Mouse (Mus musculus) neural tube, embryonic 10.5 days (tissue): Measurements from ENCODE around the gene Taok1.
A peak's percentile ranks its signal among the peaks of the same experiment; 100 is the strongest.

Experiments used
- DNase-seq: peaks from one replicate; pipeline ENCODE4 v3.0.0-alpha.2; 2017; ENCODE audit warnings: low spot score; ENCODE audit errors: extremely low spot score

Taok1 gene

DNA sequence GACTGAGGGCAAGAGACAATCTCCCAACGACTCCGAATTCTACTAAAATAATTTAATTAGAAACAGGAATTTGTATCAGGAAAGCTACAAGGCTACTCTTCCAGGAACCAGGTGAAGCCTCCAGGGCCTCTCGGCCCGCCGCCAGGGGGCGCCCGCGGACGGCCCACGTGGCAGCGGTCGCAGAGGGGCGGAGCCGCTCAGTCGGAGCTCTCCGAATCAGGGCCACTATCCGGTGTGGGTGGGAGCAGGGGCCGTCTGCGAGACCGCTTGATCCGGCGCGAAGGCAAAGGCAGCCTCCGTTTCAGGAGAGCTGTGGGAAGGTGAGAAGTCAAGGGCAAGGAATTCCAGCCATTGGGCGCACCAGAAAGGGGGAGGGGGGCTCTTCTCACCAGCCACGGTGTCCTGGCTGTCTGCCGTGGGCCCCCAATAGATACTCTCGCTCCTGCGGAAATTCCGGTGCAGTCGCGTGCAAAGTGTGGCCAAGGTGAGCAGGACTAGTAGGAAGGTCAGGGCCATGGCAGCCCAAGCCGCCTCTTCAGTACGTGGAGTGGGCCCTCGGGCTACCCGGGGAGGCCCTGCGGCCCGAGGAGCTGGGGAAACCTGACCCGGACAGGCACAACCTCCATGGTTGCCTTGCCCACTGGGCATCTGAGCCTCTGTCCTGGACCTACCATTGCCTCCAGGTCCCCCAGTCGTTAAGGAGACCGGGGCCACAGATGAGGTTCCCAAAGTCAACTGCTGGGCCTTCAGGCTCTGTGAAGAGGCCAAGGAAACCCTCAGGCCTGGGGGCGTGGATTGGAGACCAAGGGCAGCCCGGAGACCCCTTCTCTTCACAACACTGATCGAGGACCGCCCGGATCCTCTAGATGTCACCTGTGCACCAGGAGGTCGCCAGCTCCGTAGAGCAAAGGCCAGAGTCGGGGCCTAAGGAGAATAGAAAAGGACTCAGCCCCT, 99.3 kb downstream of the Taok1 start:
- peak; percentile 85 for DNase-seq

- DNase-seq = no peak
These were observed 100.2 kb downstream of the Taok1 start for GRCm38 (mm10) chr11:77507426-77507825.

DNA sequence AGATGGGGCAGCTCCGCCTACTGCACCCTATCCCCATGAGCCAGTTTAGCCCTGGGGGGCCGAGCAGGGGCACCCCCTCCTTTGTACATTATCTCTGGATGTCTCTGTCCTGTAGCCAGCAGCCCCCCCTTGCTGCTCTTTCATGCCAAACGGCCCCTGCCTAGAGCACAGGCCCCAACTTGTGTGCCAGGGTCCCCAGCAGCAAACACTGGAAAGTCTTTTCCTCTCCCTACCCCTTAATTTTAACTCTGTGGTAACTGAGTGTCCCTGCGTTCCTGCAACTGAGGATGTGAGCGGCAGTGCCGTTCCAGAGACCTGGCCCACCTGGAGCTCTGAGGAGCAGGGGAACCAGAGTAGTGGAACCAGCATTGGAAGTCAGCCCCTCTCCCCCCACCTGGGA, 100.7 kb downstream of the Taok1 start:
- no peak for DNase-seq

DNA sequence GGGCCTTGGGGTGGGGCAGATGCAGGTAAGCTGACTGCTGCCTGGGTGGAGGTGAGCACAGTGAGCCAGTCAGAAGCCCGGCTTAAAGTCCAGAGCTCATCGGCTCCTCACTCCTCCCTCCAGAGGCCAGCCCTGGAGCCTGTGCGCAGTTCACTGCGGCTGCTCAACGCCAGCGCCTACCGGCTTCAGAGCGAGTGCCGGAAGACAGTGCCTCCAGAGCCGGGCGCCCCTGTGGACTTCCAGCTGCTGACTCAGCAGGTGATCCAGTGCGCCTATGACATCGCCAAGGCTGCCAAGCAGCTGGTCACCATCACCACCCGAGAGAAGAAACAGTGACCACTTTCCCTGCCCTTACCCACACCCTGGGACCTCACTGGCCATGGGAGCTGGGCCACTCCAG, 101.3 kb downstream of the Taok1 start:
- no peak for DNase-seq

- DNase-seq = no peak
These were observed 102.2 kb downstream of the Taok1 start for GRCm38 (mm10) chr11:77505291-77505980.

DNA sequence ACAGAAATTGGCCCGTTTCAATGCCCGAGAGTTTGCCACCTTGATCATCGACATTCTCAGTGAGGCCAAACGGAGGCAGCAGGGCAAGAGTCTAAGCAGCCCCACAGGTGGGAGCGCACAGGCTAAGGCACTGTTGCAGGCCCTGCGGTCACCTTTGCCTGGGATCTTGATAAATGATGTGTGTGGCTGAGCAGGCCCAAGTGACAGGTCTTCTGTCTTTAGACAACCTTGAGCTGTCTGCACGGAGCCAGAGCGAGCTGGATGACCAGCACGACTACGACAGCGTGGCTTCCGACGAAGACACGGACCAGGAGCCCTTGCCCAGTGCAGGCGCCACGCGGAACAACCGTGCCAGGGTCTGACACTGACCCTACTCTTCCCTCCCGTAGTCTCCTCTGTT, 103.2 kb downstream of the Taok1 start:
- DNase-seq = no peak

DNA sequence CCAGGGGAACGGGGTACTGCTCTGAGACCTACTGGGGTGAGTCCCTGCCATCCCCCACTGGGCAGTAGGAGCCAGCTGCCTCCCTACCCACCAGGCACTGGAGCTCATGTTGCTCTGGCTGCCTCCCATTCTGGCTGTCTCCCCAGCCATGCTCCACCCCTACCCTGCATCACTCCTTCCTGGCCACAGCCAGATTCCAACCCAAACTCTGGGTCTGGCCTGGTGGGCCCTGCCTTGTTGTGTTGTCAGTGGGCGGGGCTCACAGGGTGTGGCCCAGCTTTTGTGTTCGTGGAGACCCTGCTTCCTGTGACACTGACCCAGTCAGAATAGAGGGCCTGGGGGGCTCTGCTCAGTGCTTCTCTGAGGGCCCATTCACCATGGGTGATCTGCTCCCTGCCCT, 104.1 kb downstream of the Taok1 start:
- DNase-seq = no peak

DNA sequence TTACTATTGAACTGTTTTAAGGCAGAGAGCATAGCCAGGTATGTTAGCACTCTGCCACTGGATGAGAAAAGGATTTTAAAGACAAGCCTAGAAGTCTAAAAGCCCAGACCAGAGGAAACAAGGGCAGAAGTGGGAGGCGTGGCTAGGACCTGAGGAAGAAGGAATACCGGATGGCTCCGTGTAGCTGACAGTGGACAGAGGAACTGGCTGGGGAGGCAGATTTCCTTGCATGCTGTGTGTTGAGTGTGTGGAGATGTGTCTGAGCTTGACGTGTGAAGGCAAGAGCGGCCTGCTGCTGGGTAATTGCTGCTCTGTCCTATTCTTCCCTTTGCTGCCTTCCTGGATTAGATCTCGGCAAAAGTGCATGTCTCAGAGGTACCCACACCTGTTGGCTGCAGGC, 105.1 kb downstream of the Taok1 start:
- DNase-seq = no peak

- DNase-seq = no peak
These were observed 105.6 kb downstream of the Taok1 start for GRCm38 (mm10) chr11:77501971-77502370.

DNA sequence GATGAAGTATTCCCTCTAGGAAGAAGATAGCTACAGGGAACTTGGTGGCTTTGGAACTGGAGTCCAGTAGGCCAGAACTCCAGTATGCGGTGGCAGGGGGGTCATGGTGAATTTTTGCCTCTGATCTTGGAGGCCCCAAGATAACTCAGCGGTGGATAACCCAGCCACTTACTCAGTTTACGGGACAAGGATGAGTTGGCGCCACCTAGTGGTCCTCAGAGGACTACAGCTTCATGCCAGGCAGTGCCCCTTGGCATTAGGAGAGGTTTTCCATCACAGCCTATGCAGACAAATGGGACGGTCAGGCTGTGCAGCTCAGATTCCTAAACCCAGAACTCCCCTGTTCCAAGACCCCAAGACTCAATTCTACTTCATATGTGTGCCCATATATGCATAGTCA, 106.2 kb downstream of the Taok1 start:
- DNase-seq = peak; percentile 71

DNA sequence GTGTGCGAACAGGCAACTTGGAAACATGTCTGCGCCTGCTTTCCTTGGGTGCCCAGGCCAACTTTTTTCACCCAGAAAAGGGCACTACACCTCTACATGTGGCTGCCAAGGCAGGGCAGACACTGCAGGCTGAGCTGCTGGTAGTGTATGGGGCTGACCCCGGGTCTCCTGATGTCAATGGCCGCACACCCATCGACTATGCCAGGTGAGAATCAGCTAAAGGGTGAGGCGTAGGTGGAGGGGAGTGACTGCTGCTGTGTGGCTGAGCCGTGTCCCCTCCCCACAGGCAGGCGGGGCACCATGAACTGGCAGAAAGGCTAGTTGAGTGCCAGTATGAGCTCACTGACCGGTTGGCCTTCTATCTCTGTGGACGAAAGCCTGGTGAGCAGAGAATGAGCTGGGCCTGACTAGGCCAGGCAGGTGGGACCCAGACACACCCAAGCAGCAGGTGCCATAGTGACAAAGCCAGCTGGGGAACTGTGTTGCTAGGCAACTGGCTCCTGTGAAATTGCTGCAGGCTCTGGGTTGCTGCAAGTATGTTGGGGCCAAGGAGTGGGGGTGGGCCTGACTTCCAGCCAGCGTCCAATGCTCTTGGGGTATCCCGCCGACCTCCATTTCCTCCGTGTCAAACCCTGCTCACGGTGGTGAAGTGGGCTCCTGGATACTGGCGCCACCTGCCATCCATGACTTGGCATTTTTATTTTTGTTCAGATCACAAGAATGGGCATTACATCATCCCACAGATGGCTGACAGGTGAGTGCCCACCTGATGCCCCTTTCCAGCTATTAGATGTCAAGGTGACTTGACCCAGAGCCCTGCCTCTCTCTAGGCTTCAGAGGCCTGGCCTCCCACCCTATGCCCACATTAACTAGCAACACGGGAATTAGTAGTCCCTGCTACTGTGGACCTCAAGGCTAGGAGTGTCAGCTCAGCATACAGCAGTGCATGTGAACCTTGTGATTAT, 107.0 kb downstream of the Taok1 start:
- DNase-seq = no peak

GRCm38 (mm10) chr11:77499354-77499753, 108.3 kb downstream of the Taok1 start:
- DNase-seq = no peak

DNA sequence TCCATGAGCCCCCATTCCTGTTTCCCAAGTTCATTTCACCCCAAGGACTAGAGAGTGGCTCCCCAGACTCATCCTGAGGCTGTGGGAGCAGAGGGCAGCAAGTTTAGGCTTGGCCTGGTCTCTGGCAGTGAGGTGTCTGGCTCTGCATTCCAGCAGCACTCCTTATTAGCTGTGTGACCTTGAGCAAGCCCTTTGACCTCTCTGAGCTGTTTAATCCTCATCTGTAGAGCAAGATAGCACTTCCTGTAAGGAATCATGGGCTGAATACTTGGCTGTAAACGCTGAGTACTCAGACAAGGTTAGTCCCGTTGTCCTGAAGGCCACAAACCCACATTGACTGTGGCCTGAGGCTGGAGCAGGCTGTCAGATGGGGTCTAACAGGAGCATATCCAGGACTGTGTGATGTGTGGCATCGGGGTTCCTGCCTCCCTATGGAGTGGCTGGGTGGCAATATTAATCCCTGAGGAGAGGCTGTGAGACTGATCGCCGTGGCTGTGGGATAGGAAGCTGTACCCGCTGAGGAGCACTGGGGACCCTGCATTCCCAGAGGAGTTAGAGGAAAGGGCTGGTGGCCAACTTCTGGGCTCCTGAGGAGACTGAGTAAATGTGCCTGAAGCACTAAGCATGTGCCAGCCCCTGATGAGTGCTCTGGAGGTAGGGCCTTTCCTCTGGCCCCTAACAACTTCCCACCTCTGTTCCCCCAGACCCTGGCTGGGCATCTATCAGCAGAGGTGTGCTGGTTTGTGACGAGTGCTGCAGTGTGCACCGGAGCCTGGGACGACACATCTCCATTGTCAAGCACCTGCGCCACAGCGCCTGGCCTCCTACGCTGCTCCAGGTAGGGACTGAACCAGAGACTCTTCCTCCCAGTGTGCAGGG, 109.1 kb downstream of the Taok1 start:
- DNase-seq = no peak

DNA sequence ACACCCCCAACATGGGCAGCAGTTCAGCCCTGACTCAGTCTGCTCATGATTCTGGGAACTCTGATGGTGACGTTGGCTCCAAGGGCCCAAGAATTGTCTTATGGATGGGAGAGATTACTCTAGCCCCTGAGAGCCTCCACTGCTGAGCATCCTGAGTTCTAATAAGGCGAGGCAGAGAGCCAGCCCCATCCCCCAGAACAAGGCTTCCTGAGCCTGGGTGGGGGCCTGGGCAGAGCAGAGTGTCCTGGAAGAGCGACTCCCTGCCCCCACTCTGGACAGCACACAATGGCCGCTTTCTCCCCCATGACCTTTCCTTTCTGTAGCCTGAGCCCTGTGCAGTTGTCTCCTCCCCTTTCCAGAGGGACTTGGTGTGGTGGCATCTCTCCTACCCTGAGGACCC, 109.8 kb downstream of the Taok1 start:
- no peak for DNase-seq

DNA sequence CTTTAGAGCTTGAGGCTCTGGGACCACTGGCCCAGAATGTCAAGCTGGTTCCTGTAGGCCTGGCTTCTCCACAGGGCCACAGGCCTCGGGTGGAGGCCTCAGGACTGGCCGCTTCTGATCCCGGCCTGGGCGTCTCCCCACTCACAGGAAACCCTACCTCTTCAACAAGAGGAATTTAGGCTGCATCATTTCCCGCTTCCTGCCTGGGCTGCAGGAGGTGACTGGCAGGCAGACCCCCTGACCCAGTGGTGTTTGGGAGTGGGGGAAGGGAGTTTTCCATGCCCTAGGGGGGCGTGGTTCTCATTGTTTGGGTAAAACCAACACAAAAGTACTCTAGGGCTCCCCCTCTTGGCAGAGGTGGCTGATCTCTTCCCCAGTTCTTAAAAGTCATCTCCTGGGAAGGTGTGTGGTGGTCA, 110.3 kb downstream of the Taok1 start:
- DNase-seq = peak; percentile 67

DNA sequence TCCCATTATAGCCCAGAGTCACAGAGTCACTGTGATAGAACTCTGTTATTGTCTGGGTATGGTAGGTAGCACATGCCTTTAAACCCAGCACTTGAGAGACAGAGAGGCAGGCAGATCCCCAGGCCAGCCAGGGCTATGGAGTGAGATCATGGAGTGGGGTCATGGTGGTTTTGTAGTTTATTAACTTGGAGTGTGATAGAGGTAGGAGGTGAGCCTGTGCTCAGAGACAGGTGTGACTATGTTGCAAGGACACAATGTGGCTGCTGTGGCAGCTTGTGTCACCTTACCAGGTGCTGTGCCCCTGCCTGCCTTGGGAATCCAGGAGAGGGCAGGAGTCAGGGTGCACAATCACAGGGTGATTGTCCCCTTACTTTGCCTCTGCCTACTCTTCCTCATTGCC, 112.1 kb downstream of the Taok1 start:
- DNase-seq = no peak

DNA sequence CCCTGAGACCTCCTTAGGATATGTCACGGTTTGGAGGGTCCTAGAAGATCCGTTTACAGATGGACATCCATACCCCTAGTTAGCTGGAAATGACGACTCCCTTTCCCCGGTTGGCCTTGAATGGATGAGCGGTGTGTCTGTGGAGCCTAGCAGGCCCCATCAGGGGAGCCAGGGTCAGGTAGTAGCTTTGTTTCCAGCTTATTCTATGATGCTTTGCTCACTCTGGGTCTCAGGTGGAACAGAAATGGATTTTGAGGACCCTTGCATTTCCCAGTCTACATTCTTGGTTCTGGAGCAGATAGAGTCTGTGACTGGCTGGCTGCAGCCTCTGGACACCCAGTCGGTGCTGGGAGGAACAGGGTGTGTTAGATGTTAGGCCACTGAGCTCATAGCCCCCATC, 112.8 kb downstream of the Taok1 start:
- no peak for DNase-seq

- no peak for DNase-seq
These were observed 113.3 kb downstream of the Taok1 start for GRCm38 (mm10) chr11:77494344-77494676.

DNA sequence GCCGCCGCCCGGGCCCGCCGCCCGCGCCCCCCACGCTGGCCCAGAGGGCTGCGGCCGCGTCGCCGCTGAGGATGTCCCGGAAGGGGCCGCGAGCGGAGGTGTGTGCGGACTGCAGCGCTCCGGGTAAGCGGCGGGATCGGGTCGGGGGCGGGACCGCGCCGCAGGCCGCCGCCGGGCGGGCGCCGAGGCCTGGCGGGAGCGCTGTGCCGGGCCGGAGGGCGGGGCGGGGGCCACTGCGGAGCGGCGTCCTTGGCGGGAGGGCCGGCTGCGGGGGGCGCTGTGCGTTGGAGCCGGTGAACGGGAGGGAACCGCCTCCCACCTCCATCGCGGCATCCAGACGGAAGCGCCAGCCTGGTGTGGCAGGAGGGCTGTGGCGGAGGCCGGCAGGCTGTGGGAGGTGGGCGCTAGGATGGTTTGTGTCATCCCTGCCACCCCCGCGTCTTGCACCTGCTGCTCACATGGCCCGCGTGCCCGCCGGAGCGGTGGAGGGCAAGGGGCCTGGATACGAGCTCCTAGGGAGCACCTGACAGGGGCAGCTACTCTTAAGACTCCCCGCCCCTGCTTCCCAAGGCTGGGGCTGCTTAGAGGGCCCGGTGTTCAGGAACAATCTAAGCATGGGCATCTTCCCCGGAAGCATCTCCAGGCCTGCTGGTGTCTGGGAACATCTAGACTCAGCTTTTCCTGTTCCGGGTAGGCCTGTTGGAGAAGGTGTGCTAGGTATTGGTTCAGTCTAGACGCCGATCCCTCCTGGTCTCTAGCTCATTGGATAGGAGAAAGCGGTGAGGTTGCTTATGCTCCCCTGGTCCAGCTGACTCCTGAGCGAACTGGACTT, 113.9 kb downstream of the Taok1 start, which contains the start of gene Git1:
Gene Git1, plus strand, starts transcription at position 51 of the 832 bp plus-strand sequence.
- peak; percentile 62 for DNase-seq

DNA sequence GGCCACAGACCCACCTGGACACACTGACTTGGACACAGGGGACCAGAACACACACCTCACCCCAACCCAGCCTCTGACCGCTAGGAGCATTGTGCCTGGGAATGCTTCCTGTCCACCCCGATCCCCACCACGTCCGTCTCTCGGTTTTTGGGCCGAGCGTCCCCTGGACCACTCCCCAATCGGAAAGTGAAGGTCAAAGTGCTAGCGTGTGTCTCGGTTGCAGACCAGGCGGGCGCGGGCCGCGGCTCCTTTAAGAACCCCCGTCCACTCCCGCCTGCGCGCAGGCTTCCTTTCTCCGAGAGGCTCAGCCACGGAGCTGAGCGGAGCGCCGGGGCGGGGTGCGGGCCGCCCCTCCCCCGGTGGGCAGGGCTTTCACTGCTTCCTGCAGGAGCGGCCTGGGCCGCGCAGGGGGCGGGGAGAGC, 114.7 kb downstream of the Taok1 start:
- peak; percentile 88 for DNase-seq
